Mouse (Mus musculus) heart, embryonic 14.5 days (tissue): ENCODE results near the gene Pmvk. TPM values are rescaled to one million over a fixed set of nuclear protein-coding genes. Genes with fewer than 3 reads are reported as not detected.
A peak's percentile ranks its signal among the peaks of the same experiment; 100 is the strongest.

Source experiments
- ATAC-seq: fragments of 200-750 bp; cut with Nextera tagmentation; 2 replicates; pipeline ENCODE4 v1.8.0; 2017; ENCODE audit warnings: low read depth, moderate TSS enrichment; ENCODE audit not compliant: insufficient number of reproducible peaks, insufficient read depth, low FRiP score
- H3K27ac ChIP-seq, 2 experiments: fragments of 200-500 bp in 1 of 2; fragments of 300-500 bp in 1 of 2; sonication (generic) in 1 of 2; replicated peaks in 1 of 2; 2 replicates each; pipeline ENCODE4 v1.5.1; 2012 to 2014; ENCODE audit warnings: low read depth in 2 of 2, low read length in 2 of 2, control low read depth in 1 of 2, mild to moderate bottlenecking in 1 of 2, mixed read lengths in 1 of 2; ENCODE audit not compliant: control insufficient read depth in 1 of 2, insufficient read depth in 1 of 2
- H3K27me3 ChIP-seq: fragments of 300-500 bp; sonication (generic); 2 replicates; pipeline ENCODE4 v1.6.1; 2014; ENCODE audit warnings: mild to moderate bottlenecking, low read length, control low read depth; ENCODE audit not compliant: control insufficient read depth, insufficient read depth
- H3K36me3 ChIP-seq: fragments of 300-500 bp; sonication (generic); 2 replicates; pipeline ENCODE4 v1.6.1; 2014; ENCODE audit warnings: mild to moderate bottlenecking, control low read depth, low read length, mixed read lengths; ENCODE audit not compliant: control insufficient read depth, insufficient read depth
- H3K4me1 ChIP-seq, 2 experiments: fragments of 200-500 bp in 1 of 2; fragments of 300-500 bp in 1 of 2; sonication (generic) in 1 of 2; 2 replicates each; pipeline ENCODE4 v1.6.1; 2012 to 2014; ENCODE audit warnings: low read length in 2 of 2, control low read depth in 1 of 2, mixed read lengths in 1 of 2; ENCODE audit not compliant: control insufficient read depth in 2 of 2, insufficient read depth in 2 of 2
- H3K4me2 ChIP-seq: fragments of 300-500 bp; sonication (generic); 2 replicates; pipeline ENCODE4 v1.6.1; 2014; ENCODE audit warnings: mild to moderate bottlenecking, low read length
- H3K4me3 ChIP-seq, 2 experiments: fragments of 200-500 bp in 1 of 2; fragments of 300-500 bp in 1 of 2; sonication (generic) in 1 of 2; 2 replicates each; pipeline ENCODE4 v1.5.1; 2012 to 2014; ENCODE audit warnings: low read length in 2 of 2, mild to moderate bottlenecking in 2 of 2, control low read depth in 1 of 2, low read depth in 1 of 2, moderate library complexity in 1 of 2; ENCODE audit not compliant: control insufficient read depth in 1 of 2, insufficient read depth in 1 of 2
- H3K9ac ChIP-seq: fragments of 300-500 bp; sonication (generic); 2 replicates; pipeline ENCODE4 v1.6.1; 2014; ENCODE audit warnings: mild to moderate bottlenecking, low read length
- H3K9me3 ChIP-seq: fragments of 300-500 bp; sonication (generic); 2 replicates; pipeline ENCODE4 v1.6.1; 2016; ENCODE audit warnings: low read length, control low read depth; ENCODE audit not compliant: control insufficient read depth
- WGBS: fragments of 180-500 bp; shearing (Covaris S2); extraction: QIAGEN DNeasy Blood & Tissue Kit; methylation state at CpG from one replicate; pipeline ENCODE4 v1.1.7; 2014; 5-methylcytosine and 5-hydroxymethylcytosine counted together
- polyA plus RNA-seq: library from polyadenylated mRNA; unstranded; fragments of >200 nt; fragmentation: Nextera tagmentation; extraction: Ambion mirVana; gene quantifications from 2 replicates; pipeline ENCODE4 v1.2.1, GENCODE M21; 2014

Gene Pmvk
- polyA plus RNA-seq, result 54.3 and 56.8 TPM in 2 replicates

DNA sequence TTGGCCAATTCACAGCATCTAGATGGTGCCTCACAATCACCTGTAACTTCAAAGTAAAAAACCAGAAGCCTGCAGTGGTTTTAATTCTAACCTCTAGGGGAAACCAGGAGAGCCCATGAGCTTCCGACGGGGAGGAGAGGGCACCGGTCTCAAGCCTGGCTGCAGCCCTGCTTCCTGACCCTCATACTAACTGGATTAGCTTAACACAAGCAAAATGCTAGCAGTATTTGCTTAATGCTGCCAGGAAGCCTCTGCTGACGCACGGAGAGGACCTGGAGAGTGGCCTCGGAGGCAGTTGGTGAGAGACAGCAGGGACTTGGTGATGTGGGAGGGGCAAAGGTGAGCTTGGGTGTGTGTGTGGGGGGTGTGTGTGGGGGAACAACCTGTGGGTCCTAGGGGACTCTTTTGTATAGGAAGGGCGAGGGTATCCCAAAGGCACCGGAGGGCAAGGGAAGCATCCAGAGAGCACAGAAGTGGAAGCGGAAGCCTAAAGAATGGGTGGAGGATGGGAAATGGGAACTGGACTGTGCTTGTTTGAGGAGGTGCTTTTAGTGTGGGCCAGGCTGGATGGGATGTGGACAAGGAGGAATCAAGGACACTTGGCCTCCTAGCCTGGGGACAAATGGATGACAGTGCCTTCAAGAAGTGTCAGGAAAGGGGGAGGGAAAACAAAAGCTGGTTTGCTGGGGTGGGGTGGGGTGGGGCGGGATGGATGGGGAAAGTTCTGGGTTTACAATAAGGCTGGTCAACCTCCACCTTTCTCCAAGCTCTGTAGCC lies at the start of gene Pmvk:
Gene Pmvk (plus strand): TSS at position 141 of the 777 bp plus-strand sequence.
- Histone ChIP-seq H3K9me3 (no peaks in the 10 kb centered on the region), H3K4me1 (peaks cover 20 to 27% of the 10 kb centered on the region in 2 experiments; a peak in 3 of 4 replicates), H3K4me3 (no peak within 1 kb of the TSS), H3K4me2 (no peak within 1 kb of the TSS), H3K27ac (no peak within 1 kb of the TSS), H3K9ac (no peak within 1 kb of the TSS), H3K36me3 (0 out of 2 replicates have a peak, but pooled peaks cover 4% of the 10 kb centered on the region), H3K27me3 (no peaks in the 10 kb centered on the region)
- 51% methylated on average over 10 of the region's 10 CpGs for WGBS
- ATAC-seq, result no peak

- Histone ChIP-seq H3K27me3 (no peaks in the 10 kb centered on the region), H3K4me1 (peaks cover 6 to 7% of the 10 kb centered on the region in 2 experiments), H3K36me3 (peaks cover 62% of the 10 kb centered on the region), H3K4me2 (no peak overlapping the region), H3K4me3 (no peak overlapping the region), H3K9me3 (no peaks in the 10 kb centered on the region), H3K27ac (no peak overlapping the region), H3K9ac (no peak overlapping the region)
- WGBS, result 84% methylated on average over 6 of the region's 6 CpGs
- ATAC-seq, result no peak
Observed at GRCm38 (mm10) chr3:89406887-89407286, 47.5 kb upstream of the Pmvk start.

- Histone ChIP-seq H3K4me3 (no peak overlapping the region), H3K27me3 (no peaks in the 10 kb centered on the region), H3K27ac (no peak overlapping the region), H3K9ac (no peak overlapping the region), H3K36me3 (peaks cover 48% of the 10 kb centered on the region), H3K9me3 (no peaks in the 10 kb centered on the region), H3K4me2 (no peak overlapping the region), H3K4me1 (peaks cover 6 to 7% of the 10 kb centered on the region in 2 experiments)
- WGBS, result 53% methylated on average over 16 of the region's 16 CpGs
- ATAC-seq, result no peak
Observed at GRCm38 (mm10) chr3:89408448-89408847, 45.9 kb upstream of the Pmvk start.

GRCm38 (mm10) chr3:89409701-89410100 lies 44.6 kb upstream of the Pmvk start:
- Histone ChIP-seq H3K4me2 (no peak overlapping the region), H3K4me3 (no peak overlapping the region), H3K4me1 (peaks cover 6 to 7% of the 10 kb centered on the region in 2 experiments), H3K27ac (no peak overlapping the region), H3K36me3 (peaks cover 46% of the 10 kb centered on the region), H3K9ac (no peak overlapping the region), H3K9me3 (no peaks in the 10 kb centered on the region), H3K27me3 (no peaks in the 10 kb centered on the region)
- ATAC-seq, result no peak
- WGBS, result 91% methylated on average over 3 of the region's 3 CpGs

DNA sequence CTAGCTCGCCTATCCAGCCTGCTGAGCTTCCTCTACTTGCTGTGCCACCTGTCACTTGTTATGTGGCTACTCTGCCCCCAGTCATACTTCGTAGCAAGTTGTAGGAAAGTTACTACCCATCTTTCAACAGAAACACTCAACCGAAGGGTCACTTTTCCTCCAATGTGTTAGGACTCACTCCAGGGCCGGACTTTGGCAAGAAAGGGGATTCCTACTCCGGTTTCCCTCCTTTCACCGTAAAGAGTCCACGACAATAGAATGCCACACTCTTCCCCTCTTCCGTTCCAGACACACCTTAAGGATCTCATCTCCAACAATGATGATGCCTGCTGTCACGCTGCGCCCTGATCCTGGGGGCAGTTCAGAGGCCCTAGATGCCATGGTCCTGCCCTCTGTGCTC lies 43.5 kb upstream of the Pmvk start:
- peak overlapping the region; percentile 87 for H3K4me2 ChIP-seq
- peaks cover 47% of the 10 kb centered on the region for H3K36me3 ChIP-seq
- WGBS, result 75% methylated on average over 10 of the region's 10 CpGs

DNA sequence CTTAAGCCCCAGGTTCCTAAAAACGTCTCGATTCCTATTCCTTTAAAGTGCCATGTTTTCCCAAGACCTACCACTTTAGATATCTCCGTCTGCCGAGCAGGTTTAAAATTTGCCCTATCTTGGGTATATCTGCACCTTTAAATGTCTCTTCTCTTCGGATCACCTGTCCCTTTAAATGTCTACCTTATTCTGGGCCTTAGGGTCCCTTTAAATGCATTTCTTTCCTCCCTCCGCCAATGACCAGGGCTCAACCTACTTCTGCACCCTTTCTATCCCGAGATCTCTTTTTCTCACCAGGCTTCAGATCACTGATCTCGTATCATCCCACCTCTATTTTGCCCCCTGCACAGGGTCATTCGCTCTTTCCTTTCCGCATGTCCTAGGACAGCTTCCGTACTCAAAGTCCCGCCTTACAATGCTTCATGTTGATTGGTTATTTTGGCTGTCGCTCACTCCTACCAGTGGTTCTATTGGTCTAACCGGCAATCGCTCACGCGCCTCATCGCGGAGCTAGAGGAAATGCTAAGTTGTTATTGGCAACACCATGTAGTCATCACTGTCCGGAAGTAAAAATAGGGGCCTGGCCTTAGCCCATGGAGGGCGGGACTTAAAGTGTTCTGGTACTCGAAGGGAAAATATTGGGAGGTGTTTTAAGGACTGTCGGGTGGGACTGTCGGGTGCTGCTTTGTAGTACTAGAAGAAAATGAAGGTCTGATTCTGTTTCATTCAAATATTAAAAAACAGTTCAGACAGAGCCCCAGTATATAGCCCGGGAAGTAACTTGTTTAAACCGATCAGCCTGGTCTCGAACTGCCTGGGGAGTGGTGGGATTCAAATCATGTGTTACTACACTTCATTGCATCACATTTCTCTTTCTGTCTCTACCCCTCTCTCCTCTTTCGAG lies 42.6 kb upstream of the Pmvk start, which contains the start of gene Flad1:
Gene Flad1 (minus strand): TSS at position 381 of the 904 bp plus-strand sequence.
- Histone ChIP-seq H3K4me1 (peaks cover 6 to 11% of the 10 kb centered on the region in 2 experiments), H3K9me3 (no peaks in the 10 kb centered on the region), H3K27ac (peak within 1 kb of the TSS; percentile 33 to 50; a peak in 2 of 4 replicates), H3K4me3 (peak within 1 kb of the TSS; percentile 71 to 82), H3K4me2 (peak within 1 kb of the TSS; percentile 87), H3K9ac (peak within 1 kb of the TSS; percentile 82), H3K27me3 (no peaks in the 10 kb centered on the region), H3K36me3 (peaks cover 52% of the 10 kb centered on the region)
- WGBS, result 6% methylated on average over 28 of the region's 28 CpGs
- peak; percentile 99 for ATAC-seq

More for the DNA sequence above, 43.5 kb upstream of the Pmvk start:
- Histone ChIP-seq H3K27me3 (no peaks in the 10 kb centered on the region), H3K9ac (peak overlapping the region; percentile 82), H3K27ac (0 out of 4 replicates have a peak overlapping the region, but pooled peaks of 1 of the 2 experiments have one; percentile 33), H3K9me3 (no peaks in the 10 kb centered on the region), H3K4me3 (peak overlapping the region; percentile 71 to 82), H3K4me1 (peaks cover 6 to 7% of the 10 kb centered on the region in 2 experiments)
- ATAC-seq, result no peak

DNA sequence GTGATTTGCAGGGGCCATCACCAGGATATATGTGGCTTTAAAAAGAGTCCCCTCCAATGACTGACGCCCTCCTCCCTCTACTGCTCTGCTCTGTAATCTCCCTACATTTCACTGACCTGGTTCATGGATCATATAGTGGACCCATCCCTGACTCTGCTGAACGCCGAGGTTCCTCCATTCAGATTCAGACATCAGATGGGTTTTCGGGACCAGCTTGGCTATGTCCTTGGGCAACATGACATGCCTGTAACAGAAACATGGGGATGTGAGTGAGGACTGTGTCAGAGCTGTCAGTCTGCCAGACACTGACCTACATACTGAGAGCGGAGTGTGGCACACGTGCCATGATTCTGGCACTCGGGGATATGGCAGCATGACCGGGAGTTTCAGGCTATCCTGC lies 38.2 kb upstream of the Pmvk start:
- H3K36me3 ChIP-seq, result peaks cover 33% of the 10 kb centered on the region
- no peak overlapping the region for H3K27ac ChIP-seq
- peaks cover 8 to 28% of the 10 kb centered on the region in 2 experiments for H3K4me1 ChIP-seq
- no peaks in the 10 kb centered on the region for H3K27me3 ChIP-seq
- 94% methylated on average over 8 of the region's 8 CpGs for WGBS
- H3K9ac ChIP-seq, result no peak overlapping the region
- no peak for ATAC-seq
- H3K4me3 ChIP-seq, result no peak overlapping the region
- H3K4me2 ChIP-seq, result no peak overlapping the region
- no peaks in the 10 kb centered on the region for H3K9me3 ChIP-seq
